Mouse (Mus musculus): ENCODE results near the gene Apba2.

DNA sequence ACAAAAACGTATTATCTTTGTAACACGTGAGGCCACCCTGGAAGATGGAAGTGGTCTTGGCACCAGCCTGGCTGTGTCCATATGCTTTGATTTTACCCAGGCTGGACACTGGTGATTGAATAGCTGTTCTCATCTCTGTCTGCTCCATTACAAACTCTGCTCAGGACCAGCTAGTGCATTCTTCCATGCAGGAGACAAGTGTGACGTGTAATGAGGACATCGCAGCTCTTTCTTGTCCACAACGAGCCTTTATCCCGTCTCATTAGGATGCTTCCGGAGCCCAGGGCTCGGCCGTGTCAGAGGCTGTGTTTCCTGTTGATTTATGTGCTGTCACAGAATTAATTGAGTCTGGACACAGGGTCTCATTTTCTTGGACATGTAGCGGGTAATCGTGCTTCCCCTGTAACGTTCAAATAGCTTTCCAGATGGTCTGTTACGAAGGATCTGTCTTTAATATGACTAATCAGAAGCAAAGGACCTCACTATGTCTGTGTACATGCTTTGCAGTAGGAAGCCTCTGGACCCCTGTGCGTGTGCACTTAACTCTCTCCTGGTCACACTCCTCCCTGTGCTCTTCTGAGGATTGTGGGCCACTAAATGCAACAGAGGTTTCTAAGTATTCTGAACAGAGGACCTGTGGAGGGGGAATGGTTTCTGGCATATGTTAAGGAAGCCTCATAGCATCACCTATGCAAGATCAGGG lies 186.8 kb downstream of the Apba2 start:
- TF ChIP-seq E2F4 (IDR thresholded peaks at IDR 0.05; ENCODE audit: insufficient read depth), result no peak
- no peak for TF ChIP-seq POLR2A (IDR thresholded peaks at IDR 0.05; ENCODE audit: insufficient read length, low read depth)
- no peak for TF ChIP-seq POLR2AphosphoS2 (IDR thresholded peaks at IDR 0.05; ENCODE audit: insufficient read length, low read depth)
- no peak for TF ChIP-seq USF1 (IDR thresholded peaks at IDR 0.05; ENCODE audit: low read depth)
- no peak for TF ChIP-seq TCF12 (IDR thresholded peaks at IDR 0.05; ENCODE audit: insufficient read depth, poor library complexity, severe bottlenecking)
- no peak for TF ChIP-seq MYOG (IDR thresholded peaks at IDR 0.05; ENCODE audit: control insufficient read depth in 1 of 3, insufficient read depth in 1 of 3, insufficient read length in 2 of 3, low read depth in 2 of 3)
- no peak for TF ChIP-seq MYOD1 (IDR thresholded peaks at IDR 0.05; ENCODE audit: control insufficient read depth in 1 of 3, insufficient read length in 2 of 3, low read depth in 2 of 3)
- no peak for TF ChIP-seq CEBPB (IDR thresholded peaks at IDR 0.05; ENCODE audit: insufficient read depth, poor library complexity, severe bottlenecking)

Measured in myocyte (in vitro differentiated cells).